Mouse (Mus musculus) brain, embryonic 14.5 days (tissue): ENCODE measurements around the gene Gon4l.
"Not testable (repeated sequence)": the region's sequence is repeated elsewhere in the genome, so short reads cannot be mapped to it uniquely, and the experiment has no call there.

Experiments used
- CTCF ChIP-seq: fragments of 200-500 bp; IDR thresholded peaks from 2 replicates; pipeline ENCODE4 v1.5.1; 2012; ENCODE audit warnings: inconsistent platforms, mild to moderate bottlenecking, moderate library complexity, borderline replicate concordance; ENCODE audit not compliant: insufficient read depth, insufficient read length; ENCODE audit errors: extremely low read depth
- POLR2A ChIP-seq: fragments of 200-500 bp; IDR thresholded peaks from 2 replicates; pipeline ENCODE4 v1.6.1; 2012; ENCODE audit warnings: mild to moderate bottlenecking, inconsistent platforms, borderline replicate concordance; ENCODE audit not compliant: poor library complexity, insufficient read depth, insufficient read length, severe bottlenecking; ENCODE audit errors: extremely low read depth

- peak; percentile 39; the same call in 1 of the 2 replicates for TF ChIP-seq POLR2A
- TF ChIP-seq CTCF, result not testable (repeated sequence)
These were observed 2.6 kb upstream of the Gon4l start for GRCm38 (mm10) chr3:88832388-88832787.
